Mouse (Mus musculus) liver (tissue): Measurements from ENCODE around the gene Lif.

Experiments
- DNase-seq: peaks from one replicate; pipeline ENCODE4 v3.0.0-alpha.2; 2020; ENCODE audit warnings: mixed read lengths

Gene Lif

GRCm38 (mm10) chr11:4232644-4233043 lies 24.7 kb upstream of the Lif start:
- DNase-seq, result peak; percentile 38

GRCm38 (mm10) chr11:4235052-4235655 lies 22.2 kb upstream of the Lif start:
- DNase-seq, result no peak

- DNase-seq, result peak; percentile 57
Observed at GRCm38 (mm10) chr11:4235665-4236545, 21.5 kb upstream of the Lif start, which contains the start of gene Osm. Gene Osm (plus strand): TSS chr11:4236420.

GRCm38 (mm10) chr11:4236546-4237067 lies 20.8 kb upstream of the Lif start:
- no peak for DNase-seq

GRCm38 (mm10) chr11:4237389-4237912 lies 19.9 kb upstream of the Lif start:
- DNase-seq, result peak; percentile 49

GRCm38 (mm10) chr11:4238167-4238566 lies 19.2 kb upstream of the Lif start:
- DNase-seq, result no peak

GRCm38 (mm10) chr11:4239691-4240090 lies 17.7 kb upstream of the Lif start:
- no peak for DNase-seq

GRCm38 (mm10) chr11:4240151-4240550 lies 17.2 kb upstream of the Lif start:
- no peak for DNase-seq

GRCm38 (mm10) chr11:4241180-4241579 lies 16.2 kb upstream of the Lif start:
- no peak for DNase-seq

GRCm38 (mm10) chr11:4246126-4246525 lies 11.2 kb upstream of the Lif start:
- no peak for DNase-seq

- no peak for DNase-seq
Observed at GRCm38 (mm10) chr11:4246623-4247022, 10.7 kb upstream of the Lif start.

- no peak for DNase-seq
Observed at GRCm38 (mm10) chr11:4247201-4247959, 10.0 kb upstream of the Lif start.

- no peak for DNase-seq
Observed at GRCm38 (mm10) chr11:4249151-4249550, 8.2 kb upstream of the Lif start.

- DNase-seq, result no peak
Observed at GRCm38 (mm10) chr11:4250290-4250689, 7.1 kb upstream of the Lif start.

- DNase-seq, result no peak
Observed at GRCm38 (mm10) chr11:4251376-4251775, 6.0 kb upstream of the Lif start.

GRCm38 (mm10) chr11:4252886-4253285 lies 4.5 kb upstream of the Lif start:
- no peak for DNase-seq

- no peak for DNase-seq
Observed at GRCm38 (mm10) chr11:4257756-4258155, 399 bp downstream of the Lif start.

- peak; percentile 85 for DNase-seq
Observed at GRCm38 (mm10) chr11:4258657-4259082, 1.3 kb downstream of the Lif start.

GRCm38 (mm10) chr11:4260463-4261187 lies 3.3 kb downstream of the Lif start:
- DNase-seq, result no peak

- peak; percentile 72 for DNase-seq
Observed at GRCm38 (mm10) chr11:4261188-4261494, 3.8 kb downstream of the Lif start.

GRCm38 (mm10) chr11:4261969-4262368 lies 4.6 kb downstream of the Lif start:
- DNase-seq, result no peak

GRCm38 (mm10) chr11:4262847-4263246 lies 5.5 kb downstream of the Lif start:
- DNase-seq, result no peak
